Mouse (Mus musculus): ENCODE data around the gene Fgl2. TPM values are rescaled to one million over a fixed set of nuclear protein-coding genes. Genes with fewer than 3 reads are reported as not detected.
"Not testable (repeated sequence)": the region's sequence is repeated elsewhere in the genome, so short reads cannot be mapped to it uniquely, and the experiment has no call there.

Gene Fgl2
- 1.2 and 1.9 TPM in 2 replicates for polyA plus RNA-seq (2012; rRNA removed)

- DNase-seq (ENCODE audit: extremely low spot score in 1 of 2, low spot score in 1 of 2): peak in 1 of 2 experiments; percentile 25
Measured at GRCm38 (mm10) chr5:21372493-21373179, at the start of gene Fgl2. TSS of gene Fgl2 (plus strand) at chr5:21372642.

GRCm38 (mm10) chr5:21326494-21326893 is 45.9 kb upstream of the Fgl2 start:
- peak in 1 of 2 experiments; percentile 65 for DNase-seq (ENCODE audit: extremely low spot score in 1 of 2, low spot score in 1 of 2)

- DNase-seq (ENCODE audit: extremely low spot score in 1 of 2, low spot score in 1 of 2): no peak
Measured at GRCm38 (mm10) chr5:21328560-21328959, 43.9 kb upstream of the Fgl2 start.

GRCm38 (mm10) chr5:21329672-21330665 is 42.5 kb upstream of the Fgl2 start:
- peak in 1 of 2 experiments; percentile 32 for DNase-seq (ENCODE audit: extremely low spot score in 1 of 2, low spot score in 1 of 2)

- no peak for DNase-seq (ENCODE audit: extremely low spot score in 1 of 2, low spot score in 1 of 2)
Measured at GRCm38 (mm10) chr5:21331656-21332055, 40.8 kb upstream of the Fgl2 start.

- DNase-seq (ENCODE audit: extremely low spot score in 1 of 2, low spot score in 1 of 2): no peak
Measured at GRCm38 (mm10) chr5:21332119-21332518, 40.3 kb upstream of the Fgl2 start.

GRCm38 (mm10) chr5:21342265-21342664 is 30.2 kb upstream of the Fgl2 start:
- not testable (repeated sequence) for DNase-seq (ENCODE audit: extremely low spot score in 1 of 2, low spot score in 1 of 2)

- DNase-seq (ENCODE audit: extremely low spot score in 1 of 2, low spot score in 1 of 2): no peak
Measured at GRCm38 (mm10) chr5:21348366-21348765, 24.1 kb upstream of the Fgl2 start.

GRCm38 (mm10) chr5:21351678-21352077 is 20.8 kb upstream of the Fgl2 start:
- no peak for DNase-seq (ENCODE audit: extremely low spot score in 1 of 2, low spot score in 1 of 2)

GRCm38 (mm10) chr5:21358648-21359047 is 13.8 kb upstream of the Fgl2 start:
- DNase-seq (ENCODE audit: extremely low spot score in 1 of 2, low spot score in 1 of 2): no peak

- DNase-seq (ENCODE audit: extremely low spot score in 1 of 2, low spot score in 1 of 2): no peak
Measured at GRCm38 (mm10) chr5:21363343-21363742, 9.1 kb upstream of the Fgl2 start.

GRCm38 (mm10) chr5:21366338-21367053 is 5.9 kb upstream of the Fgl2 start:
- DNase-seq (ENCODE audit: extremely low spot score in 1 of 2, low spot score in 1 of 2): no peak

GRCm38 (mm10) chr5:21367514-21367913 is 4.9 kb upstream of the Fgl2 start:
- no peak for DNase-seq (ENCODE audit: extremely low spot score in 1 of 2, low spot score in 1 of 2)

- no peak for DNase-seq (ENCODE audit: extremely low spot score in 1 of 2, low spot score in 1 of 2)
Measured at GRCm38 (mm10) chr5:21370218-21370947, 2.1 kb upstream of the Fgl2 start.

- DNase-seq (ENCODE audit: extremely low spot score in 1 of 2, low spot score in 1 of 2): no peak
Measured at GRCm38 (mm10) chr5:21371920-21372319, 522 bp upstream of the Fgl2 start.

- DNase-seq (ENCODE audit: extremely low spot score in 1 of 2, low spot score in 1 of 2): no peak
Measured at GRCm38 (mm10) chr5:21373180-21373518, 707 bp downstream of the Fgl2 start.

GRCm38 (mm10) chr5:21376935-21377334 is 4.5 kb downstream of the Fgl2 start:
- DNase-seq (ENCODE audit: extremely low spot score in 1 of 2, low spot score in 1 of 2): no peak

GRCm38 (mm10) chr5:21378397-21378796 is 6.0 kb downstream of the Fgl2 start:
- no peak for DNase-seq (ENCODE audit: extremely low spot score in 1 of 2, low spot score in 1 of 2)

- no peak for DNase-seq (ENCODE audit: extremely low spot score in 1 of 2, low spot score in 1 of 2)
Measured at GRCm38 (mm10) chr5:21381986-21382385, 9.5 kb downstream of the Fgl2 start.

- DNase-seq (ENCODE audit: extremely low spot score in 1 of 2, low spot score in 1 of 2): no peak
Measured at GRCm38 (mm10) chr5:21382678-21383077, 10.2 kb downstream of the Fgl2 start.
